Mouse (Mus musculus) layer of hippocampus, postnatal 14 days (tissue): ENCODE results near the gene Tap2. TPM values are rescaled to one million over a fixed set of nuclear protein-coding genes. Genes with fewer than 3 reads are reported as not detected.

Experiments used
- DNase-seq, 2 experiments: peaks; one replicate each; pipeline ENCODE4 v3.0.0; 2021 to 2022; ENCODE audit warnings: low spot score in 2 of 2, mixed read lengths in 1 of 2
- total RNA-seq, 2 experiments: library from RNA; stranded (reverse); gene quantifications; 2 replicates each; pipeline ENCODE4 v1.2.3; 2021

The Tap2 gene
- total RNA-seq, 2 experiments from 2014 or later = 5.7 to 5.9 TPM

- DNase-seq = no peak
Measured at GRCm38 (mm10) chr17:34248764-34249163, 45.4 kb downstream of the Tap2 start.

GRCm38 (mm10) chr17:34249361-34249760 is 46.0 kb downstream of the Tap2 start:
- no peak for DNase-seq

GRCm38 (mm10) chr17:34249878-34250277 is 46.6 kb downstream of the Tap2 start:
- peak in 1 of 2 experiments; percentile 61 for DNase-seq

GRCm38 (mm10) chr17:34251666-34252065 is 48.3 kb downstream of the Tap2 start:
- no peak for DNase-seq

- no peak for DNase-seq
Measured at GRCm38 (mm10) chr17:34256501-34256900, 53.2 kb downstream of the Tap2 start.

GRCm38 (mm10) chr17:34257594-34258375 is 54.5 kb downstream of the Tap2 start, which contains the start of gene H2-Ab1:
Gene H2-Ab1, plus strand, starts transcription at chr17:34257689.
- peak; percentile 79 to 88 for DNase-seq

GRCm38 (mm10) chr17:34260551-34260950 is 57.2 kb downstream of the Tap2 start:
- DNase-seq = no peak

GRCm38 (mm10) chr17:34261502-34261901 is 58.2 kb downstream of the Tap2 start:
- peak; percentile 55 to 88 for DNase-seq

GRCm38 (mm10) chr17:34263068-34263467 is 59.7 kb downstream of the Tap2 start:
- DNase-seq = peak; percentile 71 to 87

GRCm38 (mm10) chr17:34263811-34264371 is 60.6 kb downstream of the Tap2 start:
- DNase-seq = no peak

- no peak for DNase-seq
Measured at GRCm38 (mm10) chr17:34264452-34265351, 61.4 kb downstream of the Tap2 start.

Other genes starting within 250 kb of the Tap2 start
- gene Vps52, start 247.7 kb upstream of the Tap2 start, total RNA-seq = 10 to 100 TPM; 78.5 to 84.4 TPM
- 100 to 1,000 TPM; 356 to 380 TPM for gene Rps18, start 247.5 kb upstream of the Tap2 start, total RNA-seq
- gene H2-K1, start 203.2 kb upstream of the Tap2 start, total RNA-seq = 10 to 100 TPM; 14.4 to 15.9 TPM
- 10 to 100 TPM; 32.5 to 37.8 TPM for gene Ring1, start 178.8 kb upstream of the Tap2 start, total RNA-seq
- 10 to 100 TPM; 48.0 to 48.7 TPM for gene H2-Ke6, start 175.5 kb upstream of the Tap2 start, total RNA-seq
- gene Slc39a7, start 171.8 kb upstream of the Tap2 start, total RNA-seq = 10 to 100 TPM; 91.2 to 97.5 TPM
- gene Rxrb, start 171.7 kb upstream of the Tap2 start, total RNA-seq = 10 to 100 TPM; 70.9 to 72.1 TPM
- 10 to 100 TPM; 26.8 to 27.4 TPM for gene Col11a2, start 164.1 kb upstream of the Tap2 start, total RNA-seq
- gene H2-Oa, start 111.2 kb upstream of the Tap2 start, total RNA-seq = not detected
- gene H2-DMa, start 84.0 kb upstream of the Tap2 start, total RNA-seq = 10 to 100 TPM; 36.8 to 38.0 TPM
- 100 to 1,000 TPM; 248 to 278 TPM for gene Brd2, start 80.9 kb upstream of the Tap2 start, total RNA-seq
- 1 to 10 TPM in 1 of 2 experiments, under 1 TPM in 1; 0.55 to 1.0 TPM for gene H2-DMb2, start 60.2 kb upstream of the Tap2 start, total RNA-seq
- under 1 TPM; 0.65 to 0.98 TPM for gene H2-DMb1, start 50.5 kb upstream of the Tap2 start, total RNA-seq
- gene Tap1, start 16.0 kb upstream of the Tap2 start, total RNA-seq = 1 to 10 TPM; 2.8 to 3.2 TPM
- 1 to 10 TPM; 1.1 to 1.8 TPM for gene Psmb9, start 15.8 kb upstream of the Tap2 start, total RNA-seq
- gene Psmb8, start 5.8 kb upstream of the Tap2 start, total RNA-seq = 1 to 10 TPM; 2.5 to 2.6 TPM
- under 1 TPM in 1 of 2 experiments, not detected in 1; 0.69 TPM for gene H2-Ob, start 35.4 kb downstream of the Tap2 start, total RNA-seq
- gene H2-Ab1, start 54.2 kb downstream of the Tap2 start, total RNA-seq = 1 to 10 TPM; 2.3 to 2.7 TPM
- gene H2-Aa, start 84.3 kb downstream of the Tap2 start, total RNA-seq = 1 to 10 TPM in 1 of 2 experiments, under 1 TPM in 1; 0.93 to 2.1 TPM
- gene H2-Eb1, start 102.3 kb downstream of the Tap2 start, total RNA-seq = 1 to 10 TPM; 1.8 to 2.1 TPM
- not detected for gene H2-Eb2, start 122.1 kb downstream of the Tap2 start, total RNA-seq
- gene Btnl2, start 151.3 kb downstream of the Tap2 start, total RNA-seq = under 1 TPM; 0.48 to 0.74 TPM
- gene Btnl1, start 173.6 kb downstream of the Tap2 start, total RNA-seq = not detected
- 1 to 10 TPM; 4.8 to 8.2 TPM for gene BC051142, start 195.3 kb downstream of the Tap2 start, total RNA-seq